Mouse (Mus musculus) testis, adult 2 months (tissue): ENCODE results near the gene Rfng. TPM values are rescaled to one million over a fixed set of nuclear protein-coding genes. Genes with fewer than 3 reads are reported as not detected.
A peak's percentile ranks its signal among the peaks of the same experiment; 100 is the strongest.

Experiments used
- H3K27ac ChIP-seq: fragments of 200-500 bp; 2 replicates; pipeline ENCODE4 v1.5.1; 2012; ENCODE audit warnings: low read depth, low read length; ENCODE audit not compliant: control insufficient read depth, insufficient read depth
- H3K27me3 ChIP-seq: fragments of 200-500 bp; 2 replicates; pipeline ENCODE4 v1.6.1; 2012; ENCODE audit warnings: mild to moderate bottlenecking, low read length, moderate library complexity; ENCODE audit not compliant: control insufficient read depth, insufficient read depth
- H3K36me3 ChIP-seq: fragments of 200-500 bp; 2 replicates; pipeline ENCODE4 v1.6.1; 2012; ENCODE audit warnings: mild to moderate bottlenecking, low read length; ENCODE audit not compliant: control insufficient read depth, insufficient read depth
- H3K4me1 ChIP-seq: fragments of 200-500 bp; 2 replicates; pipeline ENCODE4 v1.6.1; 2012; ENCODE audit warnings: low read length; ENCODE audit not compliant: control insufficient read depth, insufficient read depth
- H3K4me3 ChIP-seq: fragments of 200-500 bp; 2 replicates; pipeline ENCODE4 v1.5.1; 2012; ENCODE audit warnings: low read depth, mild to moderate bottlenecking, low read length, moderate library complexity, mixed read lengths; ENCODE audit not compliant: control insufficient read depth
- CTCF ChIP-seq: fragments of 200-500 bp; IDR thresholded peaks from 2 replicates; pipeline ENCODE4 v1.5.1; 2012; ENCODE audit warnings: low read depth, mild to moderate bottlenecking, inconsistent platforms, low read length, moderate library complexity; ENCODE audit not compliant: control insufficient read depth, insufficient read depth, insufficient replicate concordance
- POLR2A ChIP-seq: fragments of 200-500 bp; IDR thresholded peaks from 2 replicates; pipeline ENCODE4 v1.6.1; 2012; ENCODE audit warnings: low read depth, mild to moderate bottlenecking, inconsistent platforms, low read length, moderate library complexity; ENCODE audit not compliant: control insufficient read depth
- polyA plus RNA-seq: library from polyadenylated mRNA; depleted of rRNA; stranded (reverse); fragments of >200 nt; gene quantifications from 2 replicates; pipeline ENCODE4 v1.2.3, GENCODE M21; 2012

Gene Rfng
- polyA plus RNA-seq, 1 experiment = 11.1 TPM

- Histone ChIP-seq H3K36me3 (no peaks in the 10 kb centered on the region), H3K4me1 (peaks cover 5% of the 10 kb centered on the region), H3K4me3 (no peak overlapping the region), H3K27ac (no peak overlapping the region), H3K27me3 (no peaks in the 10 kb centered on the region)
- TF ChIP-seq CTCF (peak; percentile 53; the same call in 1 of the 2 replicates), POLR2A (no peak)
Measured at GRCm38 (mm10) chr11:120749430-120749829, 34.6 kb downstream of the Rfng start.

DNA sequence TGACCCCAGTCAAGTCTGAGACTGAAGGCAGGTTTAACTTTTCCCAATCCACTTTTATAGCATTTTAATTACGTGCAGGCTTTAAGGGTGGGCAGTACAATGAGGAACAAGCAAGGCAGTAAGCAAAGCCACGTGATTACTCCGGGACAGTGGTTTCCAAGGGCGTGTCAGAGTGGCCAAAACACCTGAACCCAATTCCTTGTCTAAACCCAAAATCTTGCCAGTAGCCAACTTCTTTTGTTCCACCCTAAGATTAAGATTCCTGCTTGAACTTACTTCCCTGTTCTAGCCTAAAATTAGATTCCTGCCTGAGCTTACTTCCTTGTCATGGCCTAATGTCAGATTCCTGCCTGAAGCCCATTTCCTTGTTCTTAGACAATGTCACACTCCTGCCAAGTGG, 36.0 kb downstream of the Rfng start:
- TF ChIP-seq CTCF (no peak), POLR2A (no peak)
- Histone ChIP-seq H3K4me3 (no peak overlapping the region), H3K4me1 (peaks cover 5% of the 10 kb centered on the region), H3K27ac (no peak overlapping the region), H3K27me3 (no peaks in the 10 kb centered on the region), H3K36me3 (no peaks in the 10 kb centered on the region)

GRCm38 (mm10) chr11:120744121-120744701, 39.8 kb downstream of the Rfng start:
- TF ChIP-seq POLR2A (no peak), CTCF (no peak)
- H3K4me3 ChIP-seq = no peak overlapping the region
- H3K27ac ChIP-seq = no peak overlapping the region
- no peaks in the 10 kb centered on the region for H3K27me3 ChIP-seq
- H3K4me1 ChIP-seq = no peaks in the 10 kb centered on the region
- no peaks in the 10 kb centered on the region for H3K36me3 ChIP-seq

GRCm38 (mm10) chr11:120740981-120741380, 43.0 kb downstream of the Rfng start:
- Histone ChIP-seq H3K36me3 (no peaks in the 10 kb centered on the region), H3K4me1 (no peaks in the 10 kb centered on the region), H3K27me3 (no peaks in the 10 kb centered on the region), H3K27ac (no peak overlapping the region), H3K4me3 (no peak overlapping the region)
- TF ChIP-seq CTCF = no peak
- no peak for TF ChIP-seq POLR2A

DNA sequence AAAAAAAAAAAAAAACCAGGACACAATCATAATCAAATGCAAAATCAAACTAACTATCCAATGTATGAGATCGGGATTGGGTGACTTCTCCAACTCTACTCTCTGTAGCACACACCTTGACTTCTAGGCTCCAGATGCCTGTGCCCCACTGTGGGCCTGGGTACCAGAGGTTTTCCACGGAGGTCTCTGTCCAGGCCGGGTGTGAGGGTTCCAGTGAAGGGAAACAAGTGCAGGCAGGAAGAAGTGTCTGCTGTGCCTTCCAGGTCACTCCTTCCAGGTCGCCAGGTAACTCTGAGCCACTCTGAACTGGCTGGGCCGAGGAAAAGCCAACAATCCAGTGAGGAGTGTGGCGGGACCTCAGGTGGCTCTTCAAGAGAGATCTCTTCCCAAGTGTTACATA, 47.6 kb downstream of the Rfng start:
- Histone ChIP-seq H3K4me3 (no peak overlapping the region), H3K36me3 (no peaks in the 10 kb centered on the region), H3K27ac (no peak overlapping the region), H3K4me1 (no peaks in the 10 kb centered on the region), H3K27me3 (no peaks in the 10 kb centered on the region)
- TF ChIP-seq POLR2A = no peak
- TF ChIP-seq CTCF = no peak

- no peaks in the 10 kb centered on the region for H3K36me3 ChIP-seq
- TF ChIP-seq CTCF (no peak), POLR2A (no peak)
- H3K27ac ChIP-seq = no peak overlapping the region
- H3K27me3 ChIP-seq = no peaks in the 10 kb centered on the region
- no peak overlapping the region for H3K4me3 ChIP-seq
- peaks cover 4% of the 10 kb centered on the region; the same call in 1 of the 2 replicates for H3K4me1 ChIP-seq
Measured at GRCm38 (mm10) chr11:120733521-120733920, 50.5 kb downstream of the Rfng start.

DNA sequence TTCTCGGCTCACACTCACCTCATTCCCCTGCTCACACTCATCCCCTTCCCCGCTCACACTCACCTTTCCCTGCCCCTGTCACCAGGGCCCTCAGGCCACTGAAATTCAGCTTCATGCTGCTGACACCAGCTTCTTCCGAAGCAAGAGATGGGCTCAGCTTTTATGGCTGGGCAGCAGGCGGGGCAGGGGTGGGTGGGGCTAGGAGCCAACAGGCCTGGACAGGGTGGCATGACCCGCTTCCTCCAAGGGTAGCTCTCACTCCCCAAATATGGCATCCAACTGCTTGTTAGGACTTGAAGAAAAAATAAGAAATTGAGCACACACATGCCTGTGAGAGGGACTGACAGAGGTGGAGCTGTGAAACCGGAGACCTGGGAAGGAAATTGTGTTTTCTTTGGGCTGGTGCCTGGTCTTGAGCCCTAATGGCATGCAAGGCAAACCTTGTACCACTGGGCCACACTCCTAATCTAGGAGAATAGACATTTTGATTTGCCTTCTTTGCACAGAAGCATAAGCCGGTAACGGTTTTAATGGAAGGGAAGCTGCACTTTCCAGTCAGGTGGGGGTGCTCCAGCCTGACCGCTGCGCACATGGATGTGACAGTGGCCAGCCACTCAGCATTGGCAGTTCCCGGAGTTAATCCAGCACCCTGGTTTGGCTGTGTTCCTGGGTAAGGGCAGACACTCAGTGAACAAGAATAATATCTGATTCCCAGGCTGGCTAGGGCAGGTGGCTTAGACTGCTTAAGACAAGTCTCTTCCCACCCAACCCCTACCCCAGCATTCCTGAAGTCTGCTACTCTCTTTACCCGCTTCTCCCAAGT, 51.9 kb downstream of the Rfng start, which contains the start of gene Cbr2:
Gene Cbr2, minus strand, starts transcription at position 257 of the 823 bp plus-strand sequence.
- TF ChIP-seq POLR2A (no peak), CTCF (no peak)
- H3K27ac ChIP-seq = no peak within 1 kb of the TSS

More for the DNA sequence above, 51.9 kb downstream of the Rfng start, which contains the start of gene Cbr2:
- Histone ChIP-seq H3K4me3 (no peak within 1 kb of the TSS), H3K4me1 (peaks cover 4% of the 10 kb centered on the region; the same call in 1 of the 2 replicates), H3K36me3 (no peaks in the 10 kb centered on the region), H3K27me3 (no peaks in the 10 kb centered on the region)
